Mouse (Mus musculus) bone marrow, adult 2 months (tissue): ENCODE data around the gene Pde7b. TPM values are rescaled to one million over a fixed set of nuclear protein-coding genes. Genes with fewer than 3 reads are reported as not detected.

ENCODE experiments used
- H3K27ac ChIP-seq: fragments of 200-500 bp; 2 replicates; pipeline ENCODE4 v1.5.1; 2012; ENCODE audit warnings: low read depth, mild to moderate bottlenecking, control low read depth, inconsistent platforms, low read length; ENCODE audit not compliant: control insufficient read depth, poor library complexity, insufficient read depth
- H3K4me1 ChIP-seq: fragments of 200-500 bp; 2 replicates; pipeline ENCODE4 v1.6.1; 2011; ENCODE audit warnings: low read length; ENCODE audit not compliant: control insufficient read depth, insufficient read depth
- H3K4me3 ChIP-seq: fragments of 200-500 bp; replicated peaks from 2 replicates; pipeline ENCODE3; 2011; ENCODE audit warnings: mild to moderate bottlenecking, low read depth, low read length, control low read depth; ENCODE audit not compliant: control insufficient read depth
- CTCF ChIP-seq: fragments of 200-500 bp; IDR thresholded peaks from 2 replicates; pipeline ENCODE4 v1.5.1; 2011; ENCODE audit warnings: low read length, control low read depth; ENCODE audit not compliant: control insufficient read depth, insufficient read depth
- POLR2A ChIP-seq: fragments of 200-500 bp; IDR thresholded peaks from 2 replicates; pipeline ENCODE4 v1.6.1; 2011; ENCODE audit warnings: low read depth, mild to moderate bottlenecking, control low read depth, low read length, borderline replicate concordance; ENCODE audit not compliant: control insufficient read depth
- WGBS: fragments of 180-500 bp; shearing (Covaris S2); methylation state at CpG from one replicate; pipeline ENCODE4 v1.1.7; 2018; 5-methylcytosine and 5-hydroxymethylcytosine counted together
- polyA plus RNA-seq: library from polyadenylated mRNA; stranded (reverse); fragments of >200 nt; gene quantifications from 2 replicates; pipeline ENCODE4 v1.2.4, GENCODE M21; 2011; ENCODE audit warnings: low replicate concordance; ENCODE audit not compliant: missing spikeins, insufficient read depth, insufficient read length

Pde7b gene
- polyA plus RNA-seq, 1 experiment: 1.8 TPM

- TF ChIP-seq CTCF (no peak), POLR2A (no peak)
- WGBS: 63% methylated on average over 12 of the region's 12 CpGs
These were observed 326.1 kb downstream of the Pde7b start for GRCm38 (mm10) chr10:20398641-20399390.

GRCm38 (mm10) chr10:20398224-20398623 is 326.7 kb downstream of the Pde7b start:
- no peak overlapping the region for H3K4me3 ChIP-seq

More at GRCm38 (mm10) chr10:20398641-20399390, 326.1 kb downstream of the Pde7b start:
- Histone ChIP-seq H3K4me3 (no peak overlapping the region), H3K4me1 (no peaks in the 10 kb centered on the region), H3K27ac (no peak overlapping the region)

GRCm38 (mm10) chr10:20395778-20396177 is 329.1 kb downstream of the Pde7b start:
- WGBS: 75% methylated on average over 3 of the region's 3 CpGs
- Histone ChIP-seq H3K4me3 (no peak overlapping the region), H3K27ac (no peak overlapping the region), H3K4me1 (no peaks in the 10 kb centered on the region)
- TF ChIP-seq POLR2A (no peak), CTCF (no peak)

More at GRCm38 (mm10) chr10:20398224-20398623, 326.7 kb downstream of the Pde7b start:
- no peak for TF ChIP-seq POLR2A
- TF ChIP-seq CTCF: no peak
- WGBS: 2% methylated on average over 6 of the region's 6 CpGs
- Histone ChIP-seq H3K4me1 (no peaks in the 10 kb centered on the region), H3K27ac (no peak overlapping the region)

- WGBS: 82% methylated on average over 5 of the region's 5 CpGs
- Histone ChIP-seq H3K4me3 (no peak overlapping the region), H3K4me1 (no peaks in the 10 kb centered on the region), H3K27ac (no peak overlapping the region)
- TF ChIP-seq CTCF (no peak), POLR2A (no peak)
These were observed 330.1 kb downstream of the Pde7b start for GRCm38 (mm10) chr10:20394815-20395214.

- TF ChIP-seq CTCF: no peak
- TF ChIP-seq POLR2A: no peak
- WGBS: 51% methylated on average over 3 of the region's 3 CpGs
- H3K27ac ChIP-seq: no peak overlapping the region
These were observed 334.3 kb downstream of the Pde7b start for GRCm38 (mm10) chr10:20390568-20390967.

GRCm38 (mm10) chr10:20382807-20383419 is 342.0 kb downstream of the Pde7b start:
- H3K4me1 ChIP-seq: no peaks in the 10 kb centered on the region
- no peak overlapping the region for H3K27ac ChIP-seq
- WGBS: 77% methylated on average over 6 of the region's 6 CpGs
- TF ChIP-seq POLR2A (no peak), CTCF (no peak)
- H3K4me3 ChIP-seq: no peak overlapping the region

More at GRCm38 (mm10) chr10:20390568-20390967, 334.3 kb downstream of the Pde7b start:
- Histone ChIP-seq H3K4me3 (no peak overlapping the region), H3K4me1 (no peaks in the 10 kb centered on the region)

GRCm38 (mm10) chr10:20381352-20381751 is 343.5 kb downstream of the Pde7b start:
- TF ChIP-seq CTCF: no peak
- TF ChIP-seq POLR2A: no peak
- H3K4me1 ChIP-seq: no peaks in the 10 kb centered on the region
- WGBS: 48% methylated on average over 3 of the region's 3 CpGs

GRCm38 (mm10) chr10:20380798-20381197 is 344.1 kb downstream of the Pde7b start:
- WGBS: 75% methylated on average over 3 of the region's 3 CpGs
- TF ChIP-seq CTCF (no peak), POLR2A (no peak)
- no peaks in the 10 kb centered on the region for H3K4me1 ChIP-seq

More at GRCm38 (mm10) chr10:20381352-20381751, 343.5 kb downstream of the Pde7b start:
- no peak overlapping the region for H3K27ac ChIP-seq
- H3K4me3 ChIP-seq: no peak overlapping the region

More at GRCm38 (mm10) chr10:20380798-20381197, 344.1 kb downstream of the Pde7b start:
- H3K4me3 ChIP-seq: no peak overlapping the region
- no peak overlapping the region for H3K27ac ChIP-seq
